Mouse (Mus musculus): Measurements from ENCODE around the gene Tex2. TPM values are rescaled to one million over a fixed set of nuclear protein-coding genes. Genes with fewer than 3 reads are reported as not detected.

Gene Tex2
- polyA plus RNA-seq, 1 experiment from 2014 or later: 13.1 TPM

- Histone ChIP-seq H3K27ac (ENCODE audit: low read length) (no peak overlapping the region), H3K4me3 (replicated peaks; ENCODE audit: low read length) (no peak overlapping the region), H3K27me3 (ENCODE audit: control insufficient read depth, insufficient read depth, low read length) (no peaks in the 10 kb centered on the region), H3K4me1 (ENCODE audit: control insufficient read depth, insufficient read depth, low read length) (0 out of 2 replicates have a peak, but pooled peaks cover 3% of the 10 kb centered on the region), H3K9me3 (replicated peaks; ENCODE audit: control insufficient read depth, low read length) (no peaks in the 10 kb centered on the region), H3K4me2 (ENCODE audit: low read depth, low read length) (no peak overlapping the region), H3K9ac (ENCODE audit: low read length) (no peak overlapping the region), H3K36me3 (ENCODE audit: control insufficient read depth, insufficient read depth, low read length) (no peaks in the 10 kb centered on the region)
- WGBS: 72% methylated on average over 5 of the region's 5 CpGs
- no peak for ATAC-seq (ENCODE audit: insufficient read depth, low FRiP score)
Observed at GRCm38 (mm10) chr11:106529786-106530185, 83.4 kb downstream of the Tex2 start.

- no peak overlapping the region for H3K4me2 ChIP-seq (ENCODE audit: low read depth, low read length)
- 0 out of 2 replicates have a peak, but pooled peaks cover 2% of the 10 kb centered on the region for H3K4me1 ChIP-seq (ENCODE audit: control insufficient read depth, insufficient read depth, low read length)
- no peak overlapping the region for H3K9ac ChIP-seq (ENCODE audit: low read length)
- H3K27ac ChIP-seq (ENCODE audit: low read length): no peak overlapping the region
- no peaks in the 10 kb centered on the region for H3K36me3 ChIP-seq (ENCODE audit: control insufficient read depth, insufficient read depth, low read length)
- no peak for ATAC-seq (ENCODE audit: insufficient read depth, low FRiP score)
- no peak overlapping the region for H3K4me3 ChIP-seq (replicated peaks; ENCODE audit: low read length)
- H3K27me3 ChIP-seq (ENCODE audit: control insufficient read depth, insufficient read depth, low read length): no peaks in the 10 kb centered on the region
- 84% methylated on average over 4 of the region's 4 CpGs for WGBS
- no peaks in the 10 kb centered on the region for H3K9me3 ChIP-seq (replicated peaks; ENCODE audit: control insufficient read depth, low read length)
Observed at GRCm38 (mm10) chr11:106529113-106529512, 84.1 kb downstream of the Tex2 start.

GRCm38 (mm10) chr11:106527926-106528325, 85.3 kb downstream of the Tex2 start:
- H3K4me3 ChIP-seq (replicated peaks; ENCODE audit: low read length): no peak overlapping the region
- no peaks in the 10 kb centered on the region for H3K4me1 ChIP-seq (ENCODE audit: control insufficient read depth, insufficient read depth, low read length)
- H3K27ac ChIP-seq (ENCODE audit: low read length): no peak overlapping the region
- H3K9me3 ChIP-seq (replicated peaks; ENCODE audit: control insufficient read depth, low read length): no peaks in the 10 kb centered on the region
- WGBS: 50% methylated on average over 1 of the region's 1 CpGs
- no peak overlapping the region for H3K9ac ChIP-seq (ENCODE audit: low read length)
- H3K36me3 ChIP-seq (ENCODE audit: control insufficient read depth, insufficient read depth, low read length): no peaks in the 10 kb centered on the region
- no peak for ATAC-seq (ENCODE audit: insufficient read depth, low FRiP score)
- H3K4me2 ChIP-seq (ENCODE audit: low read depth, low read length): no peak overlapping the region
- H3K27me3 ChIP-seq (ENCODE audit: control insufficient read depth, insufficient read depth, low read length): no peaks in the 10 kb centered on the region

GRCm38 (mm10) chr11:106527147-106527821, 85.9 kb downstream of the Tex2 start:
- Histone ChIP-seq H3K4me1 (ENCODE audit: control insufficient read depth, insufficient read depth, low read length) (no peaks in the 10 kb centered on the region), H3K27me3 (ENCODE audit: control insufficient read depth, insufficient read depth, low read length) (no peaks in the 10 kb centered on the region), H3K27ac (ENCODE audit: low read length) (no peak overlapping the region), H3K9ac (ENCODE audit: low read length) (no peak overlapping the region), H3K9me3 (replicated peaks; ENCODE audit: control insufficient read depth, low read length) (no peaks in the 10 kb centered on the region), H3K4me3 (replicated peaks; ENCODE audit: low read length) (no peak overlapping the region), H3K36me3 (ENCODE audit: control insufficient read depth, insufficient read depth, low read length) (no peaks in the 10 kb centered on the region), H3K4me2 (ENCODE audit: low read depth, low read length) (no peak overlapping the region)
- 53% methylated on average over 10 of the region's 10 CpGs for WGBS
- no peak for ATAC-seq (ENCODE audit: insufficient read depth, low FRiP score)

GRCm38 (mm10) chr11:106522538-106522937, 90.7 kb downstream of the Tex2 start:
- Histone ChIP-seq H3K27me3 (ENCODE audit: control insufficient read depth, insufficient read depth, low read length) (no peaks in the 10 kb centered on the region), H3K4me3 (replicated peaks; ENCODE audit: low read length) (no peak overlapping the region), H3K9me3 (replicated peaks; ENCODE audit: control insufficient read depth, low read length) (no peaks in the 10 kb centered on the region), H3K27ac (ENCODE audit: low read length) (no peak overlapping the region), H3K4me2 (ENCODE audit: low read depth, low read length) (no peak overlapping the region), H3K36me3 (ENCODE audit: control insufficient read depth, insufficient read depth, low read length) (no peaks in the 10 kb centered on the region), H3K4me1 (ENCODE audit: control insufficient read depth, insufficient read depth, low read length) (0 out of 2 replicates have a peak, but pooled peaks cover 4% of the 10 kb centered on the region), H3K9ac (ENCODE audit: low read length) (no peak overlapping the region)
- no peak for ATAC-seq (ENCODE audit: insufficient read depth, low FRiP score)
- 72% methylated on average over 3 of the region's 3 CpGs for WGBS

GRCm38 (mm10) chr11:106521612-106522011, 91.6 kb downstream of the Tex2 start:
- no peaks in the 10 kb centered on the region for H3K27me3 ChIP-seq (ENCODE audit: control insufficient read depth, insufficient read depth, low read length)
- no peak for ATAC-seq (ENCODE audit: insufficient read depth, low FRiP score)
- no peak overlapping the region for H3K4me2 ChIP-seq (ENCODE audit: low read depth, low read length)
- H3K4me1 ChIP-seq (ENCODE audit: control insufficient read depth, insufficient read depth, low read length): 0 out of 2 replicates have a peak, but pooled peaks cover 4% of the 10 kb centered on the region
- H3K4me3 ChIP-seq (replicated peaks; ENCODE audit: low read length): no peak overlapping the region
- no peak overlapping the region for H3K9ac ChIP-seq (ENCODE audit: low read length)
- WGBS: 63% methylated on average over 4 of the region's 4 CpGs
- H3K9me3 ChIP-seq (replicated peaks; ENCODE audit: control insufficient read depth, low read length): no peaks in the 10 kb centered on the region
- no peaks in the 10 kb centered on the region for H3K36me3 ChIP-seq (ENCODE audit: control insufficient read depth, insufficient read depth, low read length)
- no peak overlapping the region for H3K27ac ChIP-seq (ENCODE audit: low read length)

- ATAC-seq (ENCODE audit: insufficient read depth, low FRiP score): no peak
- Histone ChIP-seq H3K4me2 (ENCODE audit: low read depth, low read length) (no peak overlapping the region), H3K4me1 (ENCODE audit: control insufficient read depth, insufficient read depth, low read length) (0 out of 2 replicates have a peak, but pooled peaks cover 4% of the 10 kb centered on the region), H3K36me3 (ENCODE audit: control insufficient read depth, insufficient read depth, low read length) (no peaks in the 10 kb centered on the region), H3K27ac (ENCODE audit: low read length) (no peak overlapping the region), H3K27me3 (ENCODE audit: control insufficient read depth, insufficient read depth, low read length) (no peaks in the 10 kb centered on the region), H3K9me3 (replicated peaks; ENCODE audit: control insufficient read depth, low read length) (no peaks in the 10 kb centered on the region), H3K4me3 (replicated peaks; ENCODE audit: low read length) (no peak overlapping the region), H3K9ac (ENCODE audit: low read length) (no peak overlapping the region)
- WGBS: 51% methylated on average over 3 of the region's 3 CpGs
Observed at GRCm38 (mm10) chr11:106520404-106520803, 92.8 kb downstream of the Tex2 start.

GRCm38 (mm10) chr11:106519519-106519918, 93.7 kb downstream of the Tex2 start:
- no peak for ATAC-seq (ENCODE audit: insufficient read depth, low FRiP score)
- WGBS: 66% methylated on average over 4 of the region's 4 CpGs
- no peak overlapping the region for H3K9ac ChIP-seq (ENCODE audit: low read length)
- no peak overlapping the region for H3K4me2 ChIP-seq (ENCODE audit: low read depth, low read length)
- H3K4me3 ChIP-seq (replicated peaks; ENCODE audit: low read length): no peak overlapping the region
- H3K27me3 ChIP-seq (ENCODE audit: control insufficient read depth, insufficient read depth, low read length): no peaks in the 10 kb centered on the region
- 0 out of 2 replicates have a peak, but pooled peaks cover 4% of the 10 kb centered on the region for H3K4me1 ChIP-seq (ENCODE audit: control insufficient read depth, insufficient read depth, low read length)
- no peaks in the 10 kb centered on the region for H3K36me3 ChIP-seq (ENCODE audit: control insufficient read depth, insufficient read depth, low read length)
- no peaks in the 10 kb centered on the region for H3K9me3 ChIP-seq (replicated peaks; ENCODE audit: control insufficient read depth, low read length)
- H3K27ac ChIP-seq (ENCODE audit: low read length): no peak overlapping the region

- H3K27ac ChIP-seq (ENCODE audit: low read length): no peak overlapping the region
- 38% methylated on average over 4 of the region's 4 CpGs for WGBS
Observed at GRCm38 (mm10) chr11:106518391-106518790, 94.8 kb downstream of the Tex2 start.

More at GRCm38 (mm10) chr11:106518391-106518790, 94.8 kb downstream of the Tex2 start:
- Histone ChIP-seq H3K36me3 (ENCODE audit: control insufficient read depth, insufficient read depth, low read length) (no peaks in the 10 kb centered on the region), H3K9ac (ENCODE audit: low read length) (no peak overlapping the region), H3K27me3 (ENCODE audit: control insufficient read depth, insufficient read depth, low read length) (no peaks in the 10 kb centered on the region), H3K4me2 (ENCODE audit: low read depth, low read length) (no peak overlapping the region), H3K4me1 (ENCODE audit: control insufficient read depth, insufficient read depth, low read length) (0 out of 2 replicates have a peak, but pooled peaks cover 7% of the 10 kb centered on the region), H3K4me3 (replicated peaks; ENCODE audit: low read length) (no peak overlapping the region), H3K9me3 (replicated peaks; ENCODE audit: control insufficient read depth, low read length) (no peaks in the 10 kb centered on the region)
- no peak for ATAC-seq (ENCODE audit: insufficient read depth, low FRiP score)
